Mouse (Mus musculus) ES-E14 (cell line): ENCODE measurements around the gene Bcl9. TPM values are rescaled to one million over a fixed set of nuclear protein-coding genes. Genes with fewer than 3 reads are reported as not detected.

ENCODE experiments used
- DNase-seq: peaks from one replicate; pipeline ENCODE4 v3.0.0-alpha.2; 2013; ENCODE audit warnings: low read depth, low spot score
- H3K27ac ChIP-seq: 2 replicates; pipeline ENCODE4 v1.5.1; 2012; ENCODE audit warnings: low read depth, mild to moderate bottlenecking, low read length, moderate library complexity, mixed read lengths; ENCODE audit not compliant: poor library complexity, insufficient read depth, severe bottlenecking
- H3K36me3 ChIP-seq: 2 replicates; pipeline ENCODE4 v1.6.1; 2012; ENCODE audit warnings: mild to moderate bottlenecking, low read length, moderate library complexity, mixed read lengths; ENCODE audit not compliant: control insufficient read depth, poor library complexity, insufficient read depth, severe bottlenecking
- H3K4me1 ChIP-seq, 2 experiments: fragments of 150-350 bp in 1 of 2; sonication (generic) in 1 of 2; 2 replicates each; pipeline ENCODE4 v1.6.1; 2012; ENCODE audit warnings: low read length in 2 of 2, mild to moderate bottlenecking in 1 of 2, mixed read lengths in 1 of 2; ENCODE audit not compliant: control insufficient read depth in 2 of 2, insufficient read depth in 2 of 2, poor library complexity in 1 of 2
- H3K4me3 ChIP-seq, 2 experiments: fragments of 150-350 bp in 1 of 2; sonication (generic) in 1 of 2; 2 replicates each; pipeline ENCODE4 v1.5.1; 2012; ENCODE audit warnings: low read length in 2 of 2, low read depth in 1 of 2, mild to moderate bottlenecking in 1 of 2, mixed read lengths in 1 of 2; ENCODE audit not compliant: insufficient read depth in 1 of 2, poor library complexity in 1 of 2, severe bottlenecking in 1 of 2
- H3K9ac ChIP-seq: 2 replicates; pipeline ENCODE4 v1.6.1; 2012; ENCODE audit warnings: low read depth, mild to moderate bottlenecking, low read length, mixed read lengths; ENCODE audit not compliant: poor library complexity, insufficient read depth, severe bottlenecking
- H3K9me3 ChIP-seq: fragments of 150-350 bp; sonication (generic); 2 replicates; pipeline ENCODE4 v1.6.1; 2012; ENCODE audit warnings: low read depth, mild to moderate bottlenecking, low read length; ENCODE audit not compliant: control insufficient read depth, insufficient read depth
- CHD2 ChIP-seq: IDR thresholded peaks from 2 replicates; pipeline ENCODE4 v1.6.1; 2014; ENCODE audit warnings: mild to moderate bottlenecking, low read depth, low read length, inconsistent platforms
- HCFC1 ChIP-seq: IDR thresholded peaks from 2 replicates; pipeline ENCODE4 v1.6.1; 2012; ENCODE audit warnings: low read length, inconsistent platforms, borderline replicate concordance; ENCODE audit not compliant: insufficient read depth
- MAFK ChIP-seq: IDR thresholded peaks from 2 replicates; pipeline ENCODE4 v1.6.1; 2014; ENCODE audit warnings: mild to moderate bottlenecking, low read depth, low read length, inconsistent platforms; ENCODE audit not compliant: insufficient read depth
- ZC3H11A ChIP-seq: IDR thresholded peaks from 2 replicates; pipeline ENCODE4 v1.6.1; 2012; ENCODE audit warnings: low read depth, mild to moderate bottlenecking, inconsistent platforms, low read length, borderline replicate concordance
- ZNF384 ChIP-seq: IDR thresholded peaks from 2 replicates; pipeline ENCODE4 v1.6.1; 2012; ENCODE audit warnings: low read depth, low read length, inconsistent platforms
- in situ Hi-C, 2 experiments: fragments of 600-800 bp; cut with MboI; formaldehyde crosslinking; loops; one replicate each; pipeline ENCODE4 v1.15.1; 2025; ENCODE audit warnings: low sequenced_read_pairs in 2 of 2, inconsistent platforms in 1 of 2; ENCODE audit not compliant: unreplicated experiment in 2 of 2
- total RNA-seq: library from RNA; depleted of rRNA; stranded (reverse); fragments of 300-350 nt; gene quantifications from 2 replicates; pipeline ENCODE4 v1.2.3, GENCODE M21; 2012

The Bcl9 gene
- total RNA-seq, 1 experiment: 8.1 TPM

DNA sequence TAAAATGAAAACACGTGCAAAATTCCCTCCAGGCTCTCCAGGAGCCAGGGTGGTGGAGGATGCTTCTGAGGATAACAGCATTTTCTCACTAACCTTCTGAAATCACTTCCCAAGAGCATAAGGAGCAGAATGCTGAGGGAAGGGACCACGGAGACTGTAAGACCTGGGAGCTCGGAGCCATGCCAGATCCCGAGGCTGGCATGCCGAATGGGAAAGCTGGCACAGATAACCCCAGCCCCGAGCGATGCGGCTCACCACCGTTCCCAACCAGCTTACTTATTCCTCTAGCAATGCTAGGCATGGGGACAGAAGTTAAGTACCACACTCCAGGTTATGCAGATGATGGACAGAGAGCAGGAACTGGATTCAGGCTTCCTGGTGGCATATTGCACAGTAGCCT, 13.7 kb downstream of the Bcl9 start:
- no peaks in the 10 kb centered on the region for H3K4me1 ChIP-seq
- H3K36me3 ChIP-seq: no peaks in the 10 kb centered on the region
- H3K9me3 ChIP-seq: no peaks in the 10 kb centered on the region
- H3K4me3 ChIP-seq: no peak overlapping the region
- in situ Hi-C loops: no loop called here
- TF ChIP-seq ZC3H11A: no peak
- no peak for TF ChIP-seq ZNF384
- TF ChIP-seq CHD2: no peak
- TF ChIP-seq HCFC1: no peak
- TF ChIP-seq MAFK: no peak
- H3K27ac ChIP-seq: no peak overlapping the region
- DNase-seq: no peak
- no peak overlapping the region for H3K9ac ChIP-seq

DNA sequence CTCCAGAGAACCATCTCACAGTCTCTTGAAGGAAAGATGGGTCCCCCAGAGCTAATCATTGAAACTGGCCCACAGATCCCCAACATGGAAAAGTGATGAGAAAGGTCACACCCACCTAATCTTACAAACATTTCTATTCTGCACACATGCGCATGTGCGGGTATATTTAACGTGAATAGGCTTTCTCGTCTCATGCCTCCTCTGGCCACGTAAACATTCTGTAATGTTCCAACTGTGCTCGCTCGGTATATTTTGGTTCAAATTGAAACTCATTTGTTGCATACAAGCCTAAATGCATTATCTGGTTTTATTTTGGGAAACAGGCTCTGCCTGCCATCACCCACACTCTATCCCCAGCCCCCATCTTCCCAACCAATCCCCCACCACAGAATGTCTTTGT, 16.3 kb downstream of the Bcl9 start:
- Histone ChIP-seq H3K36me3 (no peaks in the 10 kb centered on the region), H3K27ac (no peak overlapping the region), H3K4me1 (no peaks in the 10 kb centered on the region), H3K9ac (no peak overlapping the region), H3K9me3 (no peaks in the 10 kb centered on the region), H3K4me3 (no peak overlapping the region)
- DNase-seq: no peak
- in situ Hi-C loops: no loop called here
- no peak for TF ChIP-seq HCFC1
- TF ChIP-seq ZNF384: no peak
- TF ChIP-seq CHD2: no peak
- TF ChIP-seq ZC3H11A: no peak
- no peak for TF ChIP-seq MAFK

- Histone ChIP-seq H3K9me3 (no peaks in the 10 kb centered on the region), H3K27ac (no peak overlapping the region), H3K4me3 (no peak overlapping the region), H3K36me3 (no peaks in the 10 kb centered on the region), H3K9ac (no peak overlapping the region), H3K4me1 (peaks cover 0 to 2% of the 10 kb centered on the region in 2 experiments; a peak in 1 of 4 replicates)
- in situ Hi-C loops: no loop called here
- no peak for DNase-seq
- TF ChIP-seq HCFC1: no peak
- no peak for TF ChIP-seq CHD2
- no peak for TF ChIP-seq ZC3H11A
- TF ChIP-seq MAFK: no peak
- no peak for TF ChIP-seq ZNF384
These were observed 22.0 kb downstream of the Bcl9 start for GRCm38 (mm10) chr3:97275708-97276107.

DNA sequence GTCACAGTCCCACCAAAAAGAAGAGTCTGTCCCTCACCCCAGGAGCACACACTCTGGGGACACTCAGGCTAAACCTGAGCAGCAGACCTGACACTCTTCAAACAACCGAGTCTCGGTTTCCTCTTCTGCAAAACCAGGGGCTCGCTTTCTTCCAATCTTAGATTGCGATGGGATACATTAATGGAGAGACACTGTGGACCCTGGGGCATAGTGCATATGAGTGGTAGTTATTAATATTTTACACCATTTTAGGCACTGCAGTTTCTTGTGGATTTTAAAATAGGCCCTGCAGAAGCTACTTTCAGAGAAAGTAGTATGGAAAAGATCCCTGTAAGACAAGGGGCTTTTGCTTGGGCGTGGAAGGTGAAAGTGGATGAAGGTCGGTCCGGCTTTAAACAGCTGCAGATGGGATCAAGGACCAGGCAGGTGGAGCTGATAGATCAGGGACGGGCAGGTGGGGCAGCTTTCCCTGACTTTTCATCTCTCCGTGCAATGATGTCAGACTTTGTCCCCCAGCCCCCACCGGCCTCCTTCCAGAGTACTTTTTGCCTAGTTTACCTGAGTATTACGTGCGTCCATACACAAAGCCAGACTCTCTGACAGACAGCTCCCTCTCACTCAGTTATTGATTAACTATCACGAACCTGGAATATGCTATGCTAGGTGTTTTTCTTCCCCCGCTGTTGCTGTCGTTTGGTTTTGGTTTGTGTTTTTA, 23.0 kb downstream of the Bcl9 start:
- Histone ChIP-seq H3K27ac (no peak overlapping the region), H3K9ac (no peak overlapping the region), H3K36me3 (no peaks in the 10 kb centered on the region), H3K4me1 (peaks cover 0 to 2% of the 10 kb centered on the region in 2 experiments; a peak in 1 of 4 replicates), H3K4me3 (no peak overlapping the region), H3K9me3 (no peaks in the 10 kb centered on the region)
- in situ Hi-C loops: no loop called here
- no peak for TF ChIP-seq HCFC1
- no peak for TF ChIP-seq CHD2
- no peak for TF ChIP-seq ZC3H11A
- TF ChIP-seq ZNF384: no peak
- no peak for TF ChIP-seq MAFK
- no peak for DNase-seq

DNA sequence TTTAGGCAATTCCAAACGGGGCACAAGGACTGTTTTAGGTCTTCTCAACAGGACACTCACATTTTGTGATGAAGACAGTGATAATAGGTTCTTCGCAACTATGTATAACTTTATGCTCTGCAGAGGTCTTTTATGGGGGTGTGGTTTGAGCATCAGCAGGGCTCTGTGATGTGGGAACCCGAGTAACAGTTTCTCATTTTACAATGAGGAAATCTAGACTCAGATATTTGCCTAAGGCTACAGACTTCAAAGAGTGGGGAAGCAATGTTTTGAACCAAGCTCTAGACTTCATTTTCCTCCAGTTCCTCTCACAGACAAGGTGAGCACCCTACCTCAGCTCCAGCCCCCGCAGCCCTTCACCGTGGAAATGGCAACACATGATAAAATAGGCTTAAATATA, 23.8 kb downstream of the Bcl9 start:
- no peak for DNase-seq
- Histone ChIP-seq H3K4me1 (peaks cover 0 to 2% of the 10 kb centered on the region in 2 experiments; a peak in 1 of 4 replicates), H3K9me3 (no peaks in the 10 kb centered on the region), H3K4me3 (no peak overlapping the region), H3K9ac (no peak overlapping the region), H3K27ac (no peak overlapping the region), H3K36me3 (no peaks in the 10 kb centered on the region)
- in situ Hi-C loops: no loop called here
- no peak for TF ChIP-seq ZNF384
